Mouse (Mus musculus) neural tube, embryonic 13.5 days (tissue): ENCODE measurements around the gene St7. TPM values are rescaled to one million over a fixed set of nuclear protein-coding genes. Genes with fewer than 3 reads are reported as not detected.

Experiments used
- ATAC-seq: fragments of 200-750 bp; cut with Nextera tagmentation; 2 replicates; pipeline ENCODE4 v1.8.0; 2017; ENCODE audit warnings: low read depth, mild to moderate bottlenecking, moderate TSS enrichment, moderate library complexity
- H3K27ac ChIP-seq: fragments of 300-500 bp; sonication (generic); replicated peaks from 2 replicates; pipeline ENCODE4 v1.5.1; 2015; ENCODE audit warnings: moderate library complexity, mild to moderate bottlenecking, inconsistent platforms
- H3K27me3 ChIP-seq: fragments of 300-500 bp; sonication (generic); 2 replicates; pipeline ENCODE4 v1.6.1; 2015; ENCODE audit warnings: mild to moderate bottlenecking, inconsistent platforms
- H3K36me3 ChIP-seq: fragments of 300-500 bp; sonication (generic); 2 replicates; pipeline ENCODE4 v1.6.1; 2015; ENCODE audit warnings: mild to moderate bottlenecking, inconsistent platforms
- H3K4me1 ChIP-seq: fragments of 300-500 bp; sonication (generic); replicated peaks from 2 replicates; pipeline ENCODE4 v1.6.1; 2015; ENCODE audit warnings: inconsistent platforms
- H3K4me2 ChIP-seq: fragments of 300-500 bp; sonication (generic); 2 replicates; pipeline ENCODE4 v1.6.1; 2015; ENCODE audit warnings: inconsistent platforms, mild to moderate bottlenecking, moderate library complexity
- H3K4me3 ChIP-seq: fragments of 300-500 bp; sonication (generic); 2 replicates; pipeline ENCODE4 v1.5.1; 2015; ENCODE audit warnings: mild to moderate bottlenecking, inconsistent platforms
- H3K9ac ChIP-seq: fragments of 300-500 bp; sonication (generic); 2 replicates; pipeline ENCODE4 v1.6.1; 2015; ENCODE audit warnings: moderate library complexity, mild to moderate bottlenecking, inconsistent platforms
- H3K9me3 ChIP-seq: fragments of 300-500 bp; sonication (generic); 2 replicates; pipeline ENCODE4 v1.6.1; 2016; ENCODE audit warnings: inconsistent platforms
- WGBS: fragments of 180-500 bp; shearing (Covaris S2); methylation state at CpG from one replicate; pipeline ENCODE4 v1.1.7; 2015; 5-methylcytosine and 5-hydroxymethylcytosine counted together
- polyA plus RNA-seq: library from polyadenylated mRNA; unstranded; fragments of >200 nt; fragmentation: Nextera tagmentation; extraction: Ambion mirVana; gene quantifications from 2 replicates; pipeline ENCODE4 v1.2.1, GENCODE M21; 2015

Gene St7
- polyA plus RNA-seq, 1 experiment from 2014 or later: 56.9 TPM

GRCm38 (mm10) chr6:17771456-17771855, 78.7 kb downstream of the St7 start:
- 60% methylated on average over 1 of the region's 1 CpGs for WGBS
- H3K9ac ChIP-seq: no peak overlapping the region
- H3K4me3 ChIP-seq: no peak overlapping the region
- H3K4me2 ChIP-seq: no peak overlapping the region
- H3K27me3 ChIP-seq: no peaks in the 10 kb centered on the region
- no peak for ATAC-seq
- H3K4me1 ChIP-seq: peaks cover 50% of the 10 kb centered on the region
- no peak overlapping the region for H3K27ac ChIP-seq
- H3K9me3 ChIP-seq: no peaks in the 10 kb centered on the region
- H3K36me3 ChIP-seq: no peaks in the 10 kb centered on the region

- no peak overlapping the region for H3K9ac ChIP-seq
Observed at GRCm38 (mm10) chr6:17772514-17772913, 79.8 kb downstream of the St7 start.

DNA sequence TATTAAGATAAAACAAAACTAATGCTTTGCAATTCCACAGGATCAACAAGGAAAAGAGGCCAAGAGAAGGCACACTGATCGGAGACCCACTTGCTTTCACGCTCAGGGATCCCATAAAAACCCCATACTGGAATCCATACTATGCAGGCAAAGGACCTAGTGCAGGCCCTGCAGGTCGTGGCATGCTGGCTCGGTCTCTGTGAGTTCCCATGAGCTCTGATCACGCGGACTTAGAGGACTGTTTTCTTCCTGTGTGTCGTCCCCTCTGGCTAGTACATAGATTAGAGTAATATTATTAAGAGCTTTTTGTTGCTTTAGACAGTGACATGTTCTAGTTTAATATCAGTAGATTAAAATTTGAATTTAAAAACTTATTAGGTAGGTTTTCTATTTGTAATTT, 83.3 kb downstream of the St7 start:
- Histone ChIP-seq H3K9me3 (no peaks in the 10 kb centered on the region), H3K4me1 (peaks cover 35% of the 10 kb centered on the region), H3K4me3 (no peak overlapping the region), H3K36me3 (no peaks in the 10 kb centered on the region), H3K27me3 (no peaks in the 10 kb centered on the region), H3K27ac (no peak overlapping the region), H3K4me2 (no peak overlapping the region), H3K9ac (no peak overlapping the region)
- ATAC-seq: no peak
- 69% methylated on average over 7 of the region's 7 CpGs for WGBS

More at GRCm38 (mm10) chr6:17772514-17772913, 79.8 kb downstream of the St7 start:
- Histone ChIP-seq H3K27me3 (no peaks in the 10 kb centered on the region), H3K36me3 (no peaks in the 10 kb centered on the region), H3K4me3 (no peak overlapping the region), H3K4me1 (peaks cover 44% of the 10 kb centered on the region), H3K4me2 (no peak overlapping the region), H3K27ac (peak overlapping the region; percentile 33; the same call in 1 of the 2 replicates), H3K9me3 (no peaks in the 10 kb centered on the region)
- ATAC-seq: no peak
- WGBS: 79% methylated on average over 3 of the region's 3 CpGs

DNA sequence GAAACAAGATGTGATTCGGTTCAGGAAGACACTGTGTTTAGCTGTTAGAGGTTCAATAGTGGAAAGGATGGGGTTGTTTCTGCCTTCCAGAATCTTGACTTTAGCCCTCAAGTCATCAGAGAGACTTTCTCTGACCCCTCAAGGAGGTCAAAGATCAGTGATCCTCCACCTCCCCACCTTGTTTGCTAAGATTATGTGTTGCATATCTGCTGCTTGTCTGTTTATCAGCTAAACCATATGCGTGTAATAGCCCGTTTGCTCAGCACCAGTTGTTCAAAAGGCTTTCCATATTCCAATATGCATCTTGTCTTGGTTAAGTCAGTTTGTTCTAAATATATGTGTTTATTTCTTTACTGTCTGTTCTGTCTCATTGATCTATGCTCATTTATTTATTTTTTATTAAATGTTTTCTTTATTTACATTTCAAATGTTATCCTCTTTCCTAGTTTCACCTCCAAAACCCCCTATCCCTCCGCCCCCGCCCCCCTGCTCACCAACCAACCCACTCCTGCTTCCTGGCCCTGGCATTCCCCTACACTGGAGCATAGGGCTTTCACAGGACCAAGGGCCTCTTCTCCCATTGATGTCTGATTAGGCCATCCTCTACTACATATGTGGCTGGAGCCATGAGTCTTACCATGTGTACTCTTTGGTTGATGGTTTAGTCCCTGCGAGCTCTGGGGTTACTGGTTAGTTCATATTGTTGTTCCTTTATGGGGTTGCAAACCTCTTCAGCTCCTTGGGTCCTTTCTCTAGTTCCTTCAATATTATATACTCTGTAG, 84.5 kb downstream of the St7 start:
- Histone ChIP-seq H3K4me3 (no peak overlapping the region), H3K4me1 (peaks cover 25% of the 10 kb centered on the region), H3K27me3 (no peaks in the 10 kb centered on the region), H3K9ac (no peak overlapping the region), H3K4me2 (no peak overlapping the region), H3K27ac (no peak overlapping the region), H3K9me3 (no peaks in the 10 kb centered on the region), H3K36me3 (no peaks in the 10 kb centered on the region)
- ATAC-seq: no peak
- 92% methylated on average over 6 of the region's 6 CpGs for WGBS

DNA sequence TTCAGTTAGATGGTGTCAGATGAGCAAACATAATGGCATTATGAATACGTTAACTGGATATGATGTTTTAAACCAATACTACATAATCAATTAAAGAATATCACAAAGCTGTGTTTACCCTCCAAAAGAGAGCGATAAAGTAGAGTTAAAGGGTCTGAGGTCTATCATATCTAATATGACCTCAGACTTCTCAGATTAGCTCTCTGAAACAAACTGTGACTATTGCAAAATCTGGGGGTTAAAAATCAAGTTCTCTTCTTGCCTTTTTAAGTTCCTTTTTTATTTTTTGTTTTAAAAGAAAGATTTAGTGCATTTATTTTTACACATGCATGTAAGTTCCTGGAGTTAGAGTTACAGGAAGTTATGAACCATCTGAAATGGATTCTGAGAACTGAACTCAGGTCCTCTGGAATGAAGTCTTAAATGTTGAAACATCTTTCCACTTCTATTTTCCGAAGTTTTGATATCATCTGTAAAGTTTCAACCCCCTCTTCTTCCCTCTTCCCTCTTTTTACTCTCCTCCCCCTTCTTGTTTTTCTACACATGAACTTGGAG, 86.0 kb downstream of the St7 start:
- H3K4me3 ChIP-seq: no peak overlapping the region
- H3K9me3 ChIP-seq: no peaks in the 10 kb centered on the region
- WGBS: 96% methylated on average over 3 of the region's 3 CpGs
- no peak overlapping the region for H3K27ac ChIP-seq
- no peak overlapping the region for H3K4me2 ChIP-seq
- peaks cover 21% of the 10 kb centered on the region for H3K4me1 ChIP-seq
- H3K36me3 ChIP-seq: no peaks in the 10 kb centered on the region
- no peak for ATAC-seq
- no peaks in the 10 kb centered on the region for H3K27me3 ChIP-seq
- H3K9ac ChIP-seq: no peak overlapping the region

DNA sequence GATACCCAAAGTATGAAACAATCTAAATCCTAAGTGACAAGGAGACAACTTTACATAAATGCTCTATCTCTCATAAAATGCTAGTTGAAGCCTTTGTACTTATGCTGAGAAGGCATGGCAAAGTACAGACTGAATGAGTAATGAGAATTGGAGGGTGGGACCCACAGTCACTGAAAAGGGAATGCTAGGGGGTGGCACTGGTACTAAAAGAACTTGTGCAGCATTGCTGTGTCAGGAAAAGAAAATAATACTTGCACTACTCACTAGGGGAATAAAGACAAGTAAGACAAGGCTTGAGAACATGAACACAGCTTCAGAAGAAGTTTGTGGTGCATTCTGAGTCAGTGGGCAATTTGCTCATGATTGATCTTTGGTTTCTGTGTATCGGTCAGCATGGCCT, 90.8 kb downstream of the St7 start:
- H3K4me2 ChIP-seq: no peak overlapping the region
- no peaks in the 10 kb centered on the region for H3K36me3 ChIP-seq
- no peak overlapping the region for H3K9ac ChIP-seq
- H3K9me3 ChIP-seq: 0 out of 2 replicates have a peak, but pooled peaks cover 3% of the 10 kb centered on the region
- no peak overlapping the region for H3K27ac ChIP-seq
- ATAC-seq: no peak
- WGBS: 84% methylated on average over 1 of the region's 1 CpGs
- H3K27me3 ChIP-seq: no peaks in the 10 kb centered on the region
- H3K4me1 ChIP-seq: peaks cover 12% of the 10 kb centered on the region
- no peak overlapping the region for H3K4me3 ChIP-seq

DNA sequence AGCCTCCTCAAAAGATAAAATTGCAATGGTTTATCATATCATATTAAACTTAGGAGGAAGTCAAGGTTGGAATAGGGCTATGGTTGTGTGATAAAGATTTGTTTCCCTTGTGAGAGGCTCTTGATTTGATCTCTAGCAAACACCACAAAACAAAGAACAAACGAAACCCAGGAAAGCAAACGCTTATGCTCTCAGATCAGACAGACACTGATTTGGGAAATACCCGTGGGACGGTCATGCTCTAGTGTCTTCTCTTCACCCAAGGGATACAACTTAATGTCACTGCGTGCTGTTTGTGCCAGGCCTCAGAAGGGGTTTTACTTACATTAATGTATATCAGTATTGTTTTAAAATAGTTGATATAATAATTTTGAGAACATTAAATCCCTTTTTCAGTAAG, 91.8 kb downstream of the St7 start:
- WGBS: 80% methylated on average over 5 of the region's 5 CpGs
- H3K27me3 ChIP-seq: no peaks in the 10 kb centered on the region

DNA sequence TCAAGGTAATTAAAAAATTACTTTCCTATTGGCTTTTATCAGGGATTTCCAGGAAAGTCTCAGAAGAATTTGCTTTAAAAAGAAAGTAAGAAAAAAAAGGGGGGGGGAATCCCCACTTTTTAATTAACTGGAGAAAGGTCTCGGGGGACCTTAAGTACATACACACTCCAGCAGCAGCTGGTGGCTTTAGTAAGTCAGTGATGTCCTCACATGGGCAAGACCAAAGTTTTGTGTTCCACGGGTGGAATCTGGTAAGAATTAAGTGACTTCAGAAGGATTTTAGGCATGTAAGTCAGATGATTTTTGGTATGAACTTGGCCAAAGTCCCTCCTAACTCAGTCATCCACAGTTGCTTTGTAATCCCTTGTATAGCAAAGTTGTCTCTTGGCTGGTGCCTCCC, 92.5 kb downstream of the St7 start:
- no peak for ATAC-seq
- no peak overlapping the region for H3K4me3 ChIP-seq
- WGBS: 84% methylated on average over 2 of the region's 2 CpGs
- peaks cover 18% of the 10 kb centered on the region for H3K4me1 ChIP-seq
- H3K9me3 ChIP-seq: 0 out of 2 replicates have a peak, but pooled peaks cover 3% of the 10 kb centered on the region
- no peaks in the 10 kb centered on the region for H3K36me3 ChIP-seq
- no peak overlapping the region for H3K9ac ChIP-seq
- no peak overlapping the region for H3K27ac ChIP-seq
- H3K27me3 ChIP-seq: no peaks in the 10 kb centered on the region
- no peak overlapping the region for H3K4me2 ChIP-seq

More for the DNA sequence above, 91.8 kb downstream of the St7 start:
- Histone ChIP-seq H3K4me3 (no peak overlapping the region), H3K4me2 (no peak overlapping the region), H3K9me3 (0 out of 2 replicates have a peak, but pooled peaks cover 3% of the 10 kb centered on the region), H3K36me3 (no peaks in the 10 kb centered on the region), H3K27ac (no peak overlapping the region), H3K4me1 (peaks cover 12% of the 10 kb centered on the region), H3K9ac (no peak overlapping the region)
- no peak for ATAC-seq

DNA sequence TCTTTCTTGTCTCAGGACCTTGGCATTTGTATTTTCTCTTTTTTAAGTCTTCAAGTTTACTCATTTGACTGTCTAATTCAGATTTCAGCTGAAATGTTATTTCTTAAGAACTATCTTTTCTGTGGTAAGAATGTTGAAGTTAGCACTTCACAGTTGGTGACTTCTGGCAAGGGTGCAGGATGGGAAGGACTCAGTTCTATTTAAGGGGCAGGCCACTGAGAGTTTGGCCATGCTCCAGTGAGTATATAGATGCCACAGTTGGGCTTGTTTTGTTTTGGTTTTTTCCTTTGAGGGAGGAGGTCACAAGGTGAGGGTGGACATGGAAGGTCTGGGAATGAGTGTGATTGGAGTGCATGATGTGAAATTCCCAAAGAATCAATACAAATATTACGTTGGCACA, 95.1 kb downstream of the St7 start:
- WGBS: 85% methylated on average over 1 of the region's 1 CpGs
- ATAC-seq: no peak

GRCm38 (mm10) chr6:17790251-17790650, 97.5 kb downstream of the St7 start:
- no peak for ATAC-seq
- Histone ChIP-seq H3K27me3 (no peaks in the 10 kb centered on the region), H3K27ac (no peak overlapping the region), H3K4me3 (no peak overlapping the region), H3K9ac (no peak overlapping the region), H3K4me1 (peaks cover 13% of the 10 kb centered on the region), H3K4me2 (no peak overlapping the region), H3K36me3 (no peaks in the 10 kb centered on the region), H3K9me3 (0 out of 2 replicates have a peak, but pooled peaks cover 3% of the 10 kb centered on the region)
- WGBS: 40% methylated on average over 1 of the region's 1 CpGs

More for the DNA sequence above, 95.1 kb downstream of the St7 start:
- Histone ChIP-seq H3K4me3 (no peak overlapping the region), H3K4me1 (peaks cover 18% of the 10 kb centered on the region), H3K9me3 (0 out of 2 replicates have a peak, but pooled peaks cover 3% of the 10 kb centered on the region), H3K27ac (no peak overlapping the region), H3K4me2 (no peak overlapping the region), H3K9ac (no peak overlapping the region), H3K27me3 (no peaks in the 10 kb centered on the region), H3K36me3 (no peaks in the 10 kb centered on the region)

- 86% methylated on average over 3 of the region's 3 CpGs for WGBS
- Histone ChIP-seq H3K27ac (no peak overlapping the region), H3K36me3 (no peaks in the 10 kb centered on the region), H3K9me3 (no peaks in the 10 kb centered on the region), H3K4me2 (no peak overlapping the region), H3K9ac (no peak overlapping the region), H3K4me3 (no peak overlapping the region), H3K4me1 (peaks cover 24% of the 10 kb centered on the region), H3K27me3 (no peaks in the 10 kb centered on the region)
- ATAC-seq: no peak
Observed at GRCm38 (mm10) chr6:17793471-17793870, 100.7 kb downstream of the St7 start.

DNA sequence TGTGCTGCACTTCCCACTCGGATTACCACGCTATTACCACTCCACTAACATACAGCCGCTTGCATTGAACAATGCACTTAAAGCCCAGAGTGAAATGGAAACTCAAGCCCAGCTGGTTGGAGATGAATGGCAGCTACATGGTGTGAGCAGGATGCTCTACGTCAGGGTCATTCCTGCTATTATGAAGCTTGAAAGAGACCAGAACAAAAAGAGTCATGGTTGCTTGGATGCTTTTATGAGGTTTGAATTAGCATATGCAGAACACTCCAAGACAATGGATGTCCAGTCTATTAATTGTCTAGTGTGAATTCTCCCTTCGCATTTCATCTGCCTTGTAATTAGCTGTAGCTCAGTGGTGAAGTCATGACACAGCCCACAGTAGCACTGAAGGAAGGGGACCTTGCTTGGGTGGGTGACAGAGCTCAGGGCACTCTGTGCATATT, 104.6 kb downstream of the St7 start:
- H3K4me2 ChIP-seq: no peak overlapping the region
- 23% methylated on average over 5 of the region's 5 CpGs for WGBS
- peak overlapping the region; percentile 65 for H3K27ac ChIP-seq

More for the DNA sequence above, 104.6 kb downstream of the St7 start:
- Histone ChIP-seq H3K4me1 (peaks cover 17% of the 10 kb centered on the region), H3K9ac (no peak overlapping the region), H3K36me3 (no peaks in the 10 kb centered on the region), H3K9me3 (no peaks in the 10 kb centered on the region), H3K27me3 (no peaks in the 10 kb centered on the region), H3K4me3 (no peak overlapping the region)
- peak; percentile 94 for ATAC-seq
